Mouse (Mus musculus) bone marrow macrophage, adult 2 months (primary cell): ENCODE data around the gene Gm13287.
"Not testable (repeated sequence)": the region's sequence is repeated elsewhere in the genome, so short reads cannot be mapped to it uniquely, and the experiment has no call there.

Source experiments
- CTCF ChIP-seq: IDR thresholded peaks from 2 replicates; pipeline ENCODE4 v1.5.1; 2012; ENCODE audit warnings: low read depth, mild to moderate bottlenecking, low read length, moderate library complexity
- POLR2A ChIP-seq: IDR thresholded peaks from 2 replicates; pipeline ENCODE4 v1.6.1; 2012; ENCODE audit warnings: mild to moderate bottlenecking, low read depth, low read length, borderline replicate concordance

GRCm38 (mm10) chr4:88780320-88780719 is 22.7 kb upstream of the Gm13287 start:
- not testable (repeated sequence) for TF ChIP-seq POLR2A, CTCF
